Mouse (Mus musculus): ENCODE data around the gene Wdfy4.

Gene Wdfy4

DNA sequence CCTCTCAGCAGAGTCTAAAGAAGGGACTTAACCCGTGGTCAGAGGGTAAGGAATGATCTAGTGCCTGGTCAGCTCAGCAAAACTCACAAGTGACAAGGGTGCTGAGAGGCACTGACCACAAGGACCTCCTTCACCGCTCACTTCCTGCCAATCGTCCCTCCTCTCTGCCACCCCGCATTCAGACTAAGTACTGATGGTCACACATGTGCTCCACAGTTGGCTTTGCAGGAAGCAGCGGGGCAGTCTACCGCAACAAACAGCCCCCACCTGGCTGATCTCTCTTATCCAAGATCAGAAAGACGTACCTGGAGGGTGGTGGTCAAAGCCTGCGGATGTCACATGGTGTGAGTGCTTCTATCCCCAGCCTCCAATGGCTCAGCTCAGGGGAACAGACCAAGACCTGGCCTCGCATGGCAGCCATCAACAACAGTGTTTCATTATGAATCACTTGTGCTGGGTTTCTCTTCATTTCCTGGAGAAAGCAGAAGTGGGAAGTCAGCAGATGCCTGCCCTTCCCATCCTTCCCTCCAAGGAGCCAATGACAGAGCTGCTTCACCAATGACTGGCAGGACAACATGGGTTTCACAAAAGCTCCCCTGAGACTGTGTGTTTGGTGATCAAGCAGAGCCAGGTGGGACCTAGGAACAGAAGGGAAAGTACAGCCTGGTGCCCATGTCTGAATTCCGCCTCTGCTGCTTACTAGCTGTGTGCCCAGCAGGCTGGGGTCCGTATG, at the start of gene Wdfy4:
TSS of gene Wdfy4 (minus strand) at position 441 of the 733 bp plus-strand sequence.
- DNase-seq (ENCODE audit: low read depth, low spot score), result no peak

- no peak for DNase-seq (ENCODE audit: low read depth, low spot score)
Measured at GRCm38 (mm10) chr14:33232048-33232447, 46.7 kb upstream of the Wdfy4 start.

DNA sequence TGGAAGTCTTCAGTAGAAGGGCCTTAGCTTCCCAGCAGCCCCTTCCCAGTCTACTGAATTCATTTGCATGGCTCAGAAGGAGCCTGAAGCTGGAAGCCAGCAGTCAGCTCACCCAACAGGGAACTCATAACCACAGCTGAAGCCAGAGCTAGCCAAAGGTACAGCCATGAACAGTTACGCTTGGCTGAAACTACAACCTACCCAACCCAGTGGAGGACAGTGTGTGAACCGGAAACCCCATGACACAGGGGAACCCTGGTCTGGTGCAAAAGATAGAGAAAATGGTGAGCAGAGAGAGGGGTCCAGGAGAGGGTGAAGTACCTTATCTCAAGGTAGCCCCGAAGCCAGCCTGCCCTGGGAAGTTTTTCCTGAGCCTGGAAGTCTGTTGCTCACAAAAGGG, 46.0 kb upstream of the Wdfy4 start:
- no peak for DNase-seq (ENCODE audit: low read depth, low spot score)

GRCm38 (mm10) chr14:33230672-33231071, 45.4 kb upstream of the Wdfy4 start:
- no peak for DNase-seq (ENCODE audit: low read depth, low spot score)

DNA sequence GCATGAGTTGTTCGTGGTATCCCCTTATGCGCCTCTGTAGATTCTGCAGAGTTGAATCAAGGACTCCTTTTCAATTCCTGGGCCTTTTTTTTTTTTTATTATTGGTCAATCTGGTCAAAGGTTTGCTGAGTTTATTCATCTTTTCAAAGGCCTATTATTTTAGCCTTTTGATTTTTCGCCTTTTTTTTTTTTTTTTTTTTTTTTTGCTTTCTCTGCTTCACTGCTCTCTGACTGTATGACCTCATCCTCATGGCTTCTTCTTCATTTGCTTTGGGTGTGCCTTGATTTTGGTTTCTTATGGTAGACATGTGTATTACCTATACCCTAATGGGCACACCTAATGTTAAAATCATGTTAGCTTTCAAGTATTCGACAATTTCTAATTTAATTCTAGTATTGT, 39.9 kb upstream of the Wdfy4 start:
- DNase-seq (ENCODE audit: low read depth, low spot score), result no peak

DNA sequence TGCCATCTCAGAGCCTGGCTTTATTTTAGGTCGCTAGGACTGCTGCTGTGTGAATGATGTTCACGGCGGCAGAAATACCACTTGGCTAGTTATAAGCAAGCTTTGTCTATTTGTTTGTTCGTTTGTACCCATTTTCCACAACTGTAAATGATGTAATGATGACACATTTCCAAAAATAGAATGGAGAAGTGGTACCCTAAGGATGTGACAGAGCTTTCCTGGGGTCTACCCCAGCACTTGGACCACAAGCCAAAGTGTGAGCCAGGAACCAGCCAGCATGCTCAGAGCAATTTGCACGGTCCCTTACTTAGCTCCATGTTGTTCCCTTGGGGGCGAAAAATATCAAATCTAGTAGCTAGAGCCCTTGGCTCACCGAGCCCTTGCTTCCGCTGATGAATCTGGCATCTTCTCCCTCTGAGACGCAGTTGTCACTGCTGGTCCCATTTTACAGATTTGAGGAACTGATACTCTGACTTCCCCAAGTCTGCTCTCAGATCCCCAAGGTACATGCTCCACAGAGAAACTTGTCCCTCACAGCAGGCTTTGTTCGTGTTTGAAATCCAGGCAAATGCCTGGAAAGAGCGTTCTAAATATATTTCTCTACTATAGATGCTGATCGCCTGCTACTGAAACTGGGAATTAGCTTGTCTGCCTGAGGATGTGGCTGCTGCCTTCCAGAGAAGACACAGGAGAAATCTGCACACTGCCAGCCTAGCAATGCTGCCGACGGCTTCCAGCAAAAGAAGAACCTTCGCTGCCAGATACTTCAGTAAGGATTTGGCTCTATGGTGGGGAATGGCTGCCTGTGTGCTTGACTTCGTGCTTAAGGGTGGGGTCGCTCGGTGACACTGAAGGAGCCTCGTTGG, 31.3 kb upstream of the Wdfy4 start:
- DNase-seq (ENCODE audit: low read depth, low spot score), result no peak

DNA sequence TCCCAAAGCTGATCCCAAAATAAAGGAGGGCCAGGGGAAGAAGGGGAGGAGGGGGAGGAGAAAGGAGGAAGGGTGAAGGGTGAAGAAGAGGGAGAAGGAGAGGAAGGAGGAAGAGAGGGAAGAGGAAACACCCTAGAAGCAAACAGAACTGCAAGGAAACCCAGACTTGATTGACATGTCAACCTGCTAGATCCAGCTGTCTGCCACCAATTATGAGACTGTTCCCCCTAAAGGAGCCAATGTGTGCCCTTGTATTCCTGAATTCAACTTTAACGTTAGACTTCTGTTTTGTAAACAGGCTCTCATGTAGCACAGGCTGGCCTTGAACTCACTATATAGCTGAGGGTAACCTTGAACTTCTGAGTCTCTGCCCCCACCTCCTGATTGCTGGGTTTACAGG, 29.9 kb upstream of the Wdfy4 start:
- DNase-seq (ENCODE audit: low read depth, low spot score), result peak; percentile 8

GRCm38 (mm10) chr14:33214767-33215128, 29.4 kb upstream of the Wdfy4 start:
- DNase-seq (ENCODE audit: low read depth, low spot score), result peak; percentile 65

DNA sequence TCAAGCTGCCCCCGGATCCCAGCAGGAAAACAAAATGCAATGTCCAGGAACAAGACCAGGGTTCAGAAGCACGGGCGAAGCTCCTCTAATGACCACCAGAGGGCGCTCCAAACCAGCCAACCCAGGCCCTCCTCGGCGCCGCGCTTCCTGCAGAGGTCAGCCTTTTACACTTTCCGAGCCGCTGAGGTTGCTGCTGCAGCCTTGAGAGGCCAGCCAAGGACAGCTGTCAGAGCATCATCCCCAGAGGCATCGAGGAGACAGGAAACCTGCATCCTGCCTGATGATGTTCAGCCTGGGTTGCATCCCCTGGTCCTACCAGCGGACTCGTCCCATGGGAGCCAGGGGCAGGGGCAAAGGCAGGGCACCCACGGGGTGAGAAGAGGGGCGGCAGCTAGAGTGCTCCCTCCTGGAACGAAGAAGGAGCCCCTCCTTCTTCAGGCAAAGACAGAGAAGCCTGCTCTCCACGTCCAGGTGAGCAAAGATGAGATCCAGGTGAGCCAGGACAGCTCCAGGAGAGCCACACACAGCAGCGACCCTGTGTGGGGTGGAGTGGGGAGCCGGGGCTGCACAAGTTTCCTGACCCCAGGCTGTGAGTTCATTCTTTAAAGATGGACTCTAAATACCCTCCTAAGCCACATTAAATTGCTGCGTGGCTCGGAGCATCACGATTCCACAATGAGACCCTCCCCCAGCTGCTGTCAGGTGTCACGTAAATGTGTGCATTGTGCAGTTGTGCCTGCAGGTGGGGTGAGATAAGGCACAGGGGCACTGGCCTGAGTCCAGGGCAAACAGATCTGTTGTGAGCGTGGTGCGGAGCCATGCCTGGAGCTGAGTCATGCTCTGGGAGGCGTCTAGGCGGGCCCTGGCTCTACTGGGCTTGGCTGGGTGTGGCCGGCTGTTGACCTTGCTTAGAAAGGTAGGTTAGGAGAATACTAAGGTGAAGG, 28.8 kb upstream of the Wdfy4 start, which contains the start of gene Arhgap22:
TSS of gene Arhgap22 (plus strand) at position 204 of the 944 bp plus-strand sequence.
- DNase-seq (ENCODE audit: low read depth, low spot score), result peak; percentile 81

- DNase-seq (ENCODE audit: low read depth, low spot score), result no peak
Measured at GRCm38 (mm10) chr14:33212958-33213309, 27.6 kb upstream of the Wdfy4 start.

- DNase-seq (ENCODE audit: low read depth, low spot score), result no peak
Measured at GRCm38 (mm10) chr14:33212271-33212957, 27.1 kb upstream of the Wdfy4 start.

GRCm38 (mm10) chr14:33210806-33211205, 25.5 kb upstream of the Wdfy4 start:
- DNase-seq (ENCODE audit: low read depth, low spot score), result no peak

GRCm38 (mm10) chr14:33208331-33208730, 23.0 kb upstream of the Wdfy4 start:
- DNase-seq (ENCODE audit: low read depth, low spot score), result no peak

DNA sequence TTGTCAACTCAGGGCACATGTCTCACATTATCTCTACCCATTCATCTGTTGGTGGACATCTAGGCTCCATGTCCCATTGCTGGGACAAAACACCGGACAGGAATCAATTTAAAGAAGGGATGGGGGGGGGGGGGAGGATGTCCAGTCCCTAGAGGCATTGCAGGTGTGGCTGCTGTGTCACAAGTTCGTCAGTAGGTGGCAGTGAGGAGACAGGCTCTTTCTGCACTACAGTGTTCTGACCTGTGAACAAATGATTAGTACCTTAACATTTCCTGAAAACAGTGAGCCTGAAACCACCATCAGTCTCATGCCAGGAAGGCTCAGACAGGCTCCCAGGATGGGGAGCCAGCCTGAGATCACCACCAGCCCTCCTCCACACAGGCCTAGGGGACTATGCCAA, 21.7 kb upstream of the Wdfy4 start:
- peak; percentile 63 for DNase-seq (ENCODE audit: low read depth, low spot score)

- DNase-seq (ENCODE audit: low read depth, low spot score), result no peak
Measured at GRCm38 (mm10) chr14:33205280-33205965, 20.1 kb upstream of the Wdfy4 start.

GRCm38 (mm10) chr14:33203777-33204176, 18.5 kb upstream of the Wdfy4 start:
- DNase-seq (ENCODE audit: low read depth, low spot score), result no peak

- no peak for DNase-seq (ENCODE audit: low read depth, low spot score)
Measured at GRCm38 (mm10) chr14:33202885-33203284, 17.6 kb upstream of the Wdfy4 start.

DNA sequence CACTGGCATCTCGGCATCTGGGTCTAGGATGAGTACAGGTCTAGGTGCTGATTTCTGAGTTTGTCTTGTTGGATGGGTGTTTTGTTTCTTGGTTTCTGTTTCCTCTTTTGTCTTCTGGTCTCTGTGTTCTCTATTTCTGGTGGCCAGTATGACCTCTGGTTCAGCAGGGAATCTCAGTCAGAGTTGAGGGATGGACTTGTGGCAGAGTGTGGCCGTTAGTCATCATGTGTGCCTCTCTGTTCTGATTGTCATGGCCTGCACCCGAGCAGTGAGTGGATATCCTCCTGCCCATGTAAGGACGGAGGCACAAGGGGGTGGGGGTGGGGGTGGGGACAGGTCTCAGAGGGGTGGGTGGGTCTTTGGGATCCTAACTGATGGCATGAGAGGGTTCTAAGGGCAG, 16.9 kb upstream of the Wdfy4 start:
- DNase-seq (ENCODE audit: low read depth, low spot score), result no peak

DNA sequence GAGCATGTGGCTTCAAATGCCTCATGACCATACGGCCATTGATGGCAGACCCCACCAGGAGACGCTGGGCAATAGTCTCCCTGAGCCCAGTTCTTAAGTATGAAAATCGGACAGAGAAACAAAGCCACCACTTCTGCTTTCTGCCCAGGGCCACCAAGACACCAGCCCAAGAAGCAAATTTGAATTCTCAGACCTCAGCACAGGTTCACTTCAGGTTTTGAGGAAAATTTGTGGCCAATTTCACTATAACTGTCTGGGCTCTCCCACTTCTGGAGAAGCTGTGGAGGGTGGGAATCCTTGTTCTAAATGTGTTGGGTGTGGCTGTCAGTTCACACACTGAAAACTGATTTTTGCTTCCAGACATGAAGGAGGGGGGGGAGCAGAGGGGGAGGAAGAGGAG, 8.9 kb upstream of the Wdfy4 start:
- no peak for DNase-seq (ENCODE audit: low read depth, low spot score)

GRCm38 (mm10) chr14:33193762-33194161, 8.5 kb upstream of the Wdfy4 start:
- DNase-seq (ENCODE audit: low read depth, low spot score), result no peak

- DNase-seq (ENCODE audit: low read depth, low spot score), result no peak
Measured at GRCm38 (mm10) chr14:33190646-33191045, 5.3 kb upstream of the Wdfy4 start.
